8 mouse cellular contexts compared by ENCODE assay signal in the genomic region with DNA sequence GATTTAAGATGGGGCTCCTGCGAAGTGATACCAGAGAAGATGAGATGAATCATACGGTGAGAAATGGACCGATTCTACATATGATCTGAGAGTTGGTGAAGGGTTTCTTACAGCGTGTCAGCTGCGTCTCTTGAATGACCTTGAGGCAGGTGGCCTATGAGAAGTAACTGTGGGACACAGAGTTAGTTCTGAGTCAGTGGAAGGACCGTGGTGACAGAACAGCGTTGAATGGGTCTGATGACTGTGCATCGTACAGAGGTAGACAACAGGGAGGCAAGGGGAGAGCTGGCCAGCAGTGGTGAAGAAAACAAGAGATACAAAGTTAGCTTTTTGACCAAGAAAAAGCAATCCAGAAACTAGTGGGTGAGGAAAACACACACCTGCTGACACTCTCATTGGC. TPM values are rescaled to one million over a fixed set of nuclear protein-coding genes. Genes with fewer than 3 reads are reported as not detected.
A peak's percentile ranks its signal among the peaks of the same experiment; 100 is the strongest.
DNase-seq lines count a peak whose midpoint lies in the region; ATAC-seq and TF ChIP-seq lines count a peak whose summit lies in the region.

No protein-coding gene starts in this region.

- no peak overlapping the region; the same call in 1 of the 2 replicates for H3K9ac ChIP-seq in hindbrain, embryonic 11.5 days (ENCODE audit: low read depth, low read length)
- peak overlapping the region; percentile 72; the same call in 1 of the 2 replicates for H3K9ac ChIP-seq in hindbrain, embryonic 13.5 days

- no peak for DNase-seq in hindbrain, embryonic 10.5 days (ENCODE audit: low spot score)
- DNase-seq in hindbrain, embryonic 11.5 days (ENCODE audit: low spot score), result no peak
- DNase-seq in G1E (ENCODE audit: low spot score), result no peak
- DNase-seq in cerebellum, adult 9-11 months, result no peak
- no peak for DNase-seq in retina, embryonic 14.5 days (ENCODE audit: low spot score)
- DNase-seq in spleen, postnatal 10 days (ENCODE audit: low spot score in 2 of 2), result no peak

- H3K36me3 ChIP-seq in hindbrain, embryonic 10.5 days, result no peaks in the 10 kb centered on the region
- H3K36me3 ChIP-seq in hindbrain, embryonic 11.5 days (ENCODE audit: control insufficient read depth, insufficient read depth, low read length), result no peaks in the 10 kb centered on the region
- H3K36me3 ChIP-seq in G1E (replicated peaks), result peaks cover 15% of the 10 kb centered on the region
- no peaks in the 10 kb centered on the region for H3K36me3 ChIP-seq in hindbrain, embryonic 13.5 days
- peaks cover 2% of the 10 kb centered on the region; the same call in 1 of the 2 replicates for H3K36me3 ChIP-seq in macrophage (ENCODE audit: inconsistent target)

- WGBS in hindbrain, embryonic 10.5 days, result 73% methylated on average over 8 of the region's 8 CpGs
- WGBS in hindbrain, embryonic 11.5 days, result 76% methylated on average over 8 of the region's 8 CpGs
- 77% methylated on average over 8 of the region's 8 CpGs for WGBS in hindbrain, embryonic 13.5 days
- 86% methylated on average over 8 of the region's 8 CpGs for WGBS in macrophage (ENCODE audit: missing documents)

- H3K4me2 ChIP-seq in hindbrain, embryonic 11.5 days (replicated peaks; ENCODE audit: low read depth, low read length), result no peak overlapping the region
- peak overlapping the region; percentile 57; the same call in 1 of the 2 replicates for H3K4me2 ChIP-seq in hindbrain, embryonic 13.5 days

- ATAC-seq in hindbrain, embryonic 11.5 days (ENCODE audit: low FRiP score), result no peak
- no peak for ATAC-seq in G1E (ENCODE audit: extremely low read depth, insufficient number of reproducible peaks, low FRiP score, poor library complexity, severe bottlenecking)
- no peak for ATAC-seq in hindbrain, embryonic 13.5 days (ENCODE audit: low FRiP score)

- H3K27ac ChIP-seq in hindbrain, embryonic 10.5 days, result peak overlapping the region; percentile 86; the same call in 1 of the 2 replicates
- H3K27ac ChIP-seq in hindbrain, embryonic 11.5 days (ENCODE audit: low read depth, low read length), result no peak overlapping the region
- no peak overlapping the region for H3K27ac ChIP-seq in hindbrain, embryonic 13.5 days
- H3K27ac ChIP-seq in macrophage, result peak overlapping the region; percentile 93

- TF ChIP-seq CTCF in G1E (IDR thresholded peaks at IDR 0.05; ENCODE audit: low read depth, low read length), result no peak

- peaks cover 59% of the 10 kb centered on the region for H3K79me2 ChIP-seq in macrophage (ENCODE audit: inconsistent target)

- no peaks in the 10 kb centered on the region for H3K9me3 ChIP-seq in hindbrain, embryonic 10.5 days
- no peaks in the 10 kb centered on the region for H3K9me3 ChIP-seq in hindbrain, embryonic 11.5 days (ENCODE audit: control insufficient read depth, low read length)
- no peaks in the 10 kb centered on the region for H3K9me3 ChIP-seq in G1E (replicated peaks)
- no peaks in the 10 kb centered on the region for H3K9me3 ChIP-seq in hindbrain, embryonic 13.5 days

- no peak overlapping the region; the same call in 1 of the 2 replicates for H3K4me3 ChIP-seq in hindbrain, embryonic 10.5 days
- no peak overlapping the region for H3K4me3 ChIP-seq in hindbrain, embryonic 11.5 days (ENCODE audit: low read depth, low read length)
- H3K4me3 ChIP-seq in G1E (ENCODE audit: low read depth, low read length), result peak overlapping the region; percentile 71; the same call in 1 of the 2 replicates
- H3K4me3 ChIP-seq in hindbrain, embryonic 13.5 days, result no peak overlapping the region
- H3K4me3 ChIP-seq in macrophage (ENCODE audit: inconsistent target), result no peak overlapping the region

- peaks cover 54% of the 10 kb centered on the region for H3K4me1 ChIP-seq in hindbrain, embryonic 10.5 days (replicated peaks)
- H3K4me1 ChIP-seq in hindbrain, embryonic 11.5 days (replicated peaks; ENCODE audit: control insufficient read depth, insufficient read depth, low read length), result peaks cover 3% of the 10 kb centered on the region; the same call in 1 of the 2 replicates
- H3K4me1 ChIP-seq in G1E (ENCODE audit: insufficient read depth, low read depth, low read length), result peaks cover 55% of the 10 kb centered on the region
- peaks cover 45% of the 10 kb centered on the region for H3K4me1 ChIP-seq in hindbrain, embryonic 13.5 days (replicated peaks)

- no peaks in the 10 kb centered on the region for H3K27me3 ChIP-seq in hindbrain, embryonic 10.5 days (ENCODE audit: insufficient read depth, poor library complexity, severe bottlenecking)
- H3K27me3 ChIP-seq in hindbrain, embryonic 11.5 days (ENCODE audit: control insufficient read depth, insufficient read depth, low read length), result no peaks in the 10 kb centered on the region
- H3K27me3 ChIP-seq in G1E (ENCODE audit: insufficient read depth, low read length), result no peaks in the 10 kb centered on the region
- no peaks in the 10 kb centered on the region for H3K27me3 ChIP-seq in hindbrain, embryonic 13.5 days

RNA-seq across cellular contexts. Expression of a gene that starts 0.7 kb away (rescaled TPM):
- polyA plus RNA-seq in hindbrain, embryonic 10.5 days (2016; fragmentation: Nextera tagmentation; extraction: Ambion mirVana), result 9.5 and 13.5 TPM in 2 replicates
- polyA plus RNA-seq in hindbrain, embryonic 11.5 days (2014; fragmentation: Nextera tagmentation; extraction: Ambion mirVana), result 6.4 and 8.3 TPM in 2 replicates
- total RNA-seq in G1E (2014; fragmentation: Nextera tagmentation) (101 and 108 TPM in 2 replicates), G1E (2017) (19.0 and 22.3 TPM in 2 replicates)
- polyA plus RNA-seq in G1E (2012) (163 and 217 TPM in 2 replicates), macrophage (2018) (34.6 to 63.1 TPM (median 37.1 TPM) in 3 replicates)
- polyA plus RNA-seq in hindbrain, embryonic 13.5 days (2015; fragmentation: Nextera tagmentation; extraction: Ambion mirVana), result 4.0 and 4.7 TPM in 2 replicates
- 100 to 1,000 TPM in 20 of 26 experiments, 10 to 100 TPM in 6; 41.8 to 438 (median 201) TPM for total RNA-seq in macrophage (2018; cell fraction: chromatin; rRNA removed)
- total RNA-seq in macrophage (2018; cell fraction: cytosol; rRNA removed), result 100 to 1,000 TPM in 8 of 26 experiments, 10 to 100 TPM in 18; 24.3 to 136 (median 65.2) TPM
- total RNA-seq in macrophage (2018; cell fraction: nucleus; rRNA removed), result 100 to 1,000 TPM in 21 of 26 experiments, 10 to 100 TPM in 5; 55.4 to 358 (median 161) TPM

RNA-seq across cellular contexts. Expression of a gene that starts 2.6 kb away (rescaled TPM):
- polyA plus RNA-seq in hindbrain, embryonic 10.5 days (2016; fragmentation: Nextera tagmentation; extraction: Ambion mirVana), result 27.7 and 39.8 TPM in 2 replicates
- polyA plus RNA-seq in hindbrain, embryonic 11.5 days (2014; fragmentation: Nextera tagmentation; extraction: Ambion mirVana), result 31.2 and 35.7 TPM in 2 replicates
- total RNA-seq in G1E (2014; fragmentation: Nextera tagmentation) (7.4 and 8.6 TPM in 2 replicates), G1E (2017) (6.9 and 8.8 TPM in 2 replicates)
- polyA plus RNA-seq in G1E (2012) (6.0 and 6.4 TPM in 2 replicates), macrophage (2018) (18.3 to 33.2 TPM (median 18.3 TPM) in 3 replicates)
- 105 and 116 TPM in 2 replicates for polyA plus RNA-seq in hindbrain, embryonic 13.5 days (2015; fragmentation: Nextera tagmentation; extraction: Ambion mirVana)
- 100 to 1,000 TPM in 13 of 26 experiments, 10 to 100 TPM in 13; 27.1 to 163 (median 99.6) TPM for total RNA-seq in macrophage (2018; cell fraction: chromatin; rRNA removed)
- 10 to 100 TPM; 10.7 to 62.8 (median 27.9) TPM for total RNA-seq in macrophage (2018; cell fraction: cytosol; rRNA removed)
- total RNA-seq in macrophage (2018; cell fraction: nucleus; rRNA removed), result 100 to 1,000 TPM in 7 of 26 experiments, 10 to 100 TPM in 19; 29.0 to 154 (median 81.6) TPM

RNA-seq across cellular contexts. Expression of a gene that starts 46.2 kb away (rescaled TPM):
- 1.5 and 6.6 TPM in 2 replicates for polyA plus RNA-seq in hindbrain, embryonic 10.5 days (2016; fragmentation: Nextera tagmentation; extraction: Ambion mirVana)
- polyA plus RNA-seq in hindbrain, embryonic 11.5 days (2014; fragmentation: Nextera tagmentation; extraction: Ambion mirVana), result 5.5 and 6.7 TPM in 2 replicates
- total RNA-seq in G1E (2014; fragmentation: Nextera tagmentation) (not detected in 2 replicates), G1E (2017) (0.11 TPM in 1 of 2 replicates, not detected in the other)
- polyA plus RNA-seq in G1E (2012) (0.03 and 0.04 TPM in 2 replicates), macrophage (2018) (not detected in 3 replicates)
- 11.1 and 11.3 TPM in 2 replicates for polyA plus RNA-seq in hindbrain, embryonic 13.5 days (2015; fragmentation: Nextera tagmentation; extraction: Ambion mirVana)
- total RNA-seq in macrophage (2018; cell fraction: chromatin; rRNA removed), result 1 to 10 TPM in 1 of 26 experiments, under 1 TPM in 4, not detected in 21; 0.18 to 1.4 (median 0.41) TPM
- under 1 TPM in 3 of 26 experiments, not detected in 23; 0.04 to 0.24 (median 0.05) TPM for total RNA-seq in macrophage (2018; cell fraction: cytosol; rRNA removed)
- total RNA-seq in macrophage (2018; cell fraction: nucleus; rRNA removed), result 1 to 10 TPM in 2 of 26 experiments, under 1 TPM in 7, not detected in 17; 0.15 to 2.3 (median 0.26) TPM

RNA-seq across cellular contexts. Expression of a gene that starts 46.2 kb away (rescaled TPM):
- 9.9 and 14.0 TPM in 2 replicates for polyA plus RNA-seq in hindbrain, embryonic 10.5 days (2016; fragmentation: Nextera tagmentation; extraction: Ambion mirVana)
- 15.5 and 16.7 TPM in 2 replicates for polyA plus RNA-seq in hindbrain, embryonic 11.5 days (2014; fragmentation: Nextera tagmentation; extraction: Ambion mirVana)
- total RNA-seq in G1E (2014; fragmentation: Nextera tagmentation), result not detected in 2 replicates
- 0.12 and 0.22 TPM in 2 replicates for total RNA-seq in G1E (2017)
- not detected in 2 replicates for polyA plus RNA-seq in G1E (2012)
- 40.9 and 43.7 TPM in 2 replicates for polyA plus RNA-seq in hindbrain, embryonic 13.5 days (2015; fragmentation: Nextera tagmentation; extraction: Ambion mirVana)
- total RNA-seq in macrophage (2018; cell fraction: chromatin; rRNA removed), result 1 to 10 TPM in 1 of 26 experiments, not detected in 25; 8.1 TPM
- under 1 TPM in 3 of 26 experiments, not detected in 23; 0.07 TPM for total RNA-seq in macrophage (2018; cell fraction: cytosol; rRNA removed)
- 1 to 10 TPM in 1 of 26 experiments, not detected in 25; 1.7 TPM for total RNA-seq in macrophage (2018; cell fraction: nucleus; rRNA removed)
- not detected in 3 replicates for polyA plus RNA-seq in macrophage (2018)

Comparison
In these comparisons a context has a peak if more than half of its experiments do, and no peak if none do; other contexts are left out.
1. H3K27ac ChIP-seq: peak in hindbrain, embryonic 10.5 days (single experiment) and macrophage (single experiment); none in hindbrain, embryonic 11.5 days (single experiment) and hindbrain, embryonic 13.5 days (single experiment).